Mouse (Mus musculus) G1E-ER4 (cell line): ENCODE results near the gene Gm5592. TPM values are rescaled to one million over a fixed set of nuclear protein-coding genes. Genes with fewer than 3 reads are reported as not detected.
"Not testable (repeated sequence)": the region's sequence is repeated elsewhere in the genome, so short reads cannot be mapped to it uniquely, and the experiment has no call there.

Experiments
- GATA1 ChIP-seq: IDR thresholded peaks from one replicate; pipeline ENCODE4 v1.8.0; 2012; ENCODE audit warnings: low read length, inconsistent platforms
- polyA plus RNA-seq: library from polyadenylated mRNA; stranded (reverse); fragments of >175 nt; gene quantifications from 2 replicates; pipeline ENCODE4 v1.2.3, GENCODE M21; 2012

Gene Gm5592
- polyA plus RNA-seq = not detected in 2 replicates

DNA sequence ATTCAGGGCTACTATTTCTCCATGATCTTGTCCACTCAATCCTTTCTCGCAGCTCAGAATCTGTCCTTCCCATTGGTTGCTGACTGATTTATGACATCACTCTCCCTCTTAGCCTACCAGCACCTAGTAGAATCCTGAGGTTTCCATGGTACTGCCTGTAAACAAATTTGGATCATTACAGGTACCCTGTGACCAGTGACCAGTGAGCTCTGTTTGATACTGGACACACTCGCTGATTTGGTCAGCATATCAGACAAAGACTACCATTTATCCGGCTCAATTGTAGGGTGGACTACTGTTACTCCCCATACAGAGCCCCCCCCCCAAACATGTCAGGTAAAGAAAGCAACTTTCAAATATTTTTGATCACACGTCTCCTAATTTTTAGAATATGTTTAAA lies at the start of gene Gm5592:
Gene Gm5592, plus strand, starts transcription at position 301 of the 400 bp plus-strand sequence.
- not testable (repeated sequence) for TF ChIP-seq GATA1

DNA sequence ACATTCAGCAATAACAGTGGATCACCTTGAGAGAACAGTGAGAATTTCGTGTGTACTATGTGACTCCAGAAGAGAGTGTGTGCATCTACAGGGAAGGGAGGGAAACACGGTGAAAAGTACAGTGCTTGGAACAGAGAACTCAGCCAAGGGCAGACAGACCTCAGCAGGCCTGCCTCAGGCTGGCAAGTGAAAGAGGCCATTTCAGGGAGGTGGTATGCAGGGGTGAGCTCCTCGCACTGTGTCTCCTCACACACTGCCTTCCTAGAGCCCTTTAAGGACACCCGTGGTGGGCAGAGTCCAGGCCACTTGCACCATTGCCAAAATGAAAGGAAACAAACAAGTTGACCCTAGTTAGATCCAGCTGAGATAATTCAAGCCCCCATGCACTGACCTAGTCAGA lies 40.0 kb downstream of the Gm5592 start:
- TF ChIP-seq GATA1 = no peak

Other genes with a start within 250 kb of the Gm5592 start
- not detected in 2 replicates for gene 4930433I11Rik, start 166.3 kb upstream of the Gm5592 start, polyA plus RNA-seq
- gene Gm4884, start 121.1 kb upstream of the Gm5592 start, polyA plus RNA-seq = not detected in 2 replicates
- gene AI987944, start 239.5 kb downstream of the Gm5592 start, polyA plus RNA-seq = 0.39 and 0.68 TPM in 2 replicates